Mouse (Mus musculus): ENCODE results near the gene Vsig10l. TPM values are rescaled to one million over a fixed set of nuclear protein-coding genes. Genes with fewer than 3 reads are reported as not detected.
A peak's percentile ranks its signal among the peaks of the same experiment; 100 is the strongest.

Gene Vsig10l
- total RNA-seq, 1 experiment: 3.6 TPM

GRCm38 (mm10) chr7:43495343-43496021, 32.5 kb downstream of the Vsig10l start:
- no peak overlapping the region for H3K9ac ChIP-seq (ENCODE audit: insufficient read depth, low read depth, low read length, poor library complexity, severe bottlenecking)
- no peak overlapping the region for H3K27ac ChIP-seq (ENCODE audit: insufficient read depth, low read depth, low read length, poor library complexity, severe bottlenecking)
- TF ChIP-seq HCFC1 (IDR thresholded peaks at IDR 0.05; ENCODE audit: borderline replicate concordance, insufficient read depth, low read length): no peak
- peak; percentile 49; the same call in 1 of the 2 replicates for TF ChIP-seq ZC3H11A (IDR thresholded peaks at IDR 0.05; ENCODE audit: borderline replicate concordance, low read depth, low read length)
- no peaks in the 10 kb centered on the region for H3K36me3 ChIP-seq (ENCODE audit: control insufficient read depth, insufficient read depth, low read length, poor library complexity, severe bottlenecking)
- peak; percentile 67 for DNase-seq (ENCODE audit: low read depth, low spot score)
- no peaks in the 10 kb centered on the region for H3K9me3 ChIP-seq (ENCODE audit: control insufficient read depth, insufficient read depth, low read depth, low read length)
- peak overlapping the region in 1 of 2 experiments; percentile 33; a peak in 2 of 4 replicates for H3K4me3 ChIP-seq (ENCODE audit: insufficient read depth in 1 of 2, low read depth in 1 of 2, low read length in 2 of 2, poor library complexity in 1 of 2, severe bottlenecking in 1 of 2)
- in situ Hi-C loops (cut with MboI; ENCODE audit: low sequenced_read_pairs in 2 of 2, unreplicated experiment in 2 of 2): no loop called here
- peaks cover 0 to 6% of the 10 kb centered on the region in 2 experiments; a peak in 1 of 4 replicates for H3K4me1 ChIP-seq (ENCODE audit: control insufficient read depth in 2 of 2, insufficient read depth in 2 of 2, low read length in 2 of 2, poor library complexity in 1 of 2)

GRCm38 (mm10) chr7:43511707-43512478, 48.9 kb downstream of the Vsig10l start:
- H3K36me3 ChIP-seq (ENCODE audit: control insufficient read depth, insufficient read depth, low read length, poor library complexity, severe bottlenecking): no peaks in the 10 kb centered on the region
- DNase-seq (ENCODE audit: low read depth, low spot score): no peak
- H3K4me3 ChIP-seq (ENCODE audit: insufficient read depth in 1 of 2, low read depth in 1 of 2, low read length in 2 of 2, poor library complexity in 1 of 2, severe bottlenecking in 1 of 2): no peak overlapping the region
- H3K9ac ChIP-seq (ENCODE audit: insufficient read depth, low read depth, low read length, poor library complexity, severe bottlenecking): no peak overlapping the region
- no peak for TF ChIP-seq HCFC1 (IDR thresholded peaks at IDR 0.05; ENCODE audit: borderline replicate concordance, insufficient read depth, low read length)
- no peak for TF ChIP-seq ZC3H11A (IDR thresholded peaks at IDR 0.05; ENCODE audit: borderline replicate concordance, low read depth, low read length)
- TF ChIP-seq MAFK (IDR thresholded peaks at IDR 0.05; ENCODE audit: insufficient read depth, low read depth, low read length): no peak
- no peak for TF ChIP-seq ZNF384 (IDR thresholded peaks at IDR 0.05; ENCODE audit: low read depth, low read length)
- TF ChIP-seq CHD2 (IDR thresholded peaks at IDR 0.05; ENCODE audit: low read depth, low read length): no peak
- no peak overlapping the region for H3K27ac ChIP-seq (ENCODE audit: insufficient read depth, low read depth, low read length, poor library complexity, severe bottlenecking)
- in situ Hi-C loops (cut with MboI; ENCODE audit: low sequenced_read_pairs in 2 of 2, unreplicated experiment in 2 of 2): no loop called here
- H3K9me3 ChIP-seq (ENCODE audit: control insufficient read depth, insufficient read depth, low read depth, low read length): no peaks in the 10 kb centered on the region
- no peaks in the 10 kb centered on the region for H3K4me1 ChIP-seq (ENCODE audit: control insufficient read depth in 2 of 2, insufficient read depth in 2 of 2, low read length in 2 of 2, poor library complexity in 1 of 2)

DNA sequence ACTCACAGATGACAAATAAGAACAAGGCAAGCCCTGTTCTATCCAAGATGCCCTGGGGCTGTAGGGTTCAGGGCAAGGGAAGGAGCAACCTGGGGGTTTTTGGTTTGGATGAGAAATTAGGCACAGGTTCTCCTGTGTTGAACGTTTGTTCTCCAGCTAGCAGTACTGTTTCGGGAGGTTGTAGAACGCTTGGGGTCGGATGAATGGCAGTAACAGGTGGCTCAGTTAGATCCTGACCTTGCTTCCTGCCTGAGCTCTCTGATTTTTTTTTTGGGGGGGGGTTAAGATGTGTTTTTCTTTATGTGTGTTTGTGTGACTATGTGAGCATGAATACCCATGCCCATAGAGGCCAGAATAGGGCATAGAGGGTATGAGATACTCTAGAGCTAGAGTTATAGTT, 49.6 kb downstream of the Vsig10l start:
- Histone ChIP-seq H3K9me3 (ENCODE audit: control insufficient read depth, insufficient read depth, low read depth, low read length) (no peaks in the 10 kb centered on the region), H3K27ac (ENCODE audit: insufficient read depth, low read depth, low read length, poor library complexity, severe bottlenecking) (no peak overlapping the region), H3K4me1 (ENCODE audit: control insufficient read depth in 2 of 2, insufficient read depth in 2 of 2, low read length in 2 of 2, poor library complexity in 1 of 2) (no peaks in the 10 kb centered on the region), H3K9ac (ENCODE audit: insufficient read depth, low read depth, low read length, poor library complexity, severe bottlenecking) (no peak overlapping the region), H3K4me3 (ENCODE audit: insufficient read depth in 1 of 2, low read depth in 1 of 2, low read length in 2 of 2, poor library complexity in 1 of 2, severe bottlenecking in 1 of 2) (no peak overlapping the region), H3K36me3 (ENCODE audit: control insufficient read depth, insufficient read depth, low read length, poor library complexity, severe bottlenecking) (no peaks in the 10 kb centered on the region)
- in situ Hi-C loops (cut with MboI; ENCODE audit: low sequenced_read_pairs in 2 of 2, unreplicated experiment in 2 of 2): no loop called here
- no peak for DNase-seq (ENCODE audit: low read depth, low spot score)
- TF ChIP-seq HCFC1 (IDR thresholded peaks at IDR 0.05; ENCODE audit: borderline replicate concordance, insufficient read depth, low read length): no peak
- no peak for TF ChIP-seq ZNF384 (IDR thresholded peaks at IDR 0.05; ENCODE audit: low read depth, low read length)
- no peak for TF ChIP-seq ZC3H11A (IDR thresholded peaks at IDR 0.05; ENCODE audit: borderline replicate concordance, low read depth, low read length)
- no peak for TF ChIP-seq MAFK (IDR thresholded peaks at IDR 0.05; ENCODE audit: insufficient read depth, low read depth, low read length)
- no peak for TF ChIP-seq CHD2 (IDR thresholded peaks at IDR 0.05; ENCODE audit: low read depth, low read length)

DNA sequence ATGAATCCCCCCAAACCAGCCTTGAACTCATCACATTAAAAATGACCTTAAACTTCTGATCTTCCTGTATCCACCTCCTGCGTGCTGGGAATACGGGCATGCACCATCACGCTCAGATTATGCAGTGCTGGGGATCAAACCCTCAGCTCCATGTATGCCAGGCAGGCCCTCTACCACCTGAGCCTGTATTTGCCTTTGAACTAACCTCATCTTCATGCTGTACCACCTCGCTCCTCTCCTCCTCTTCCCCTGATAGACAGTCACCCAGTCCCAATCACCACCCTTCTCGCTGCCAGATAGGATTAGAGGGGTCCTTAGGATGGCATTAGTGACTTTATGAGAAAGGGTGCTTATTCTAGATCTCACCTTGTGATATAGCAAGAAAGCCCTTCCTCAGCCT, 52.1 kb downstream of the Vsig10l start:
- no peak overlapping the region for H3K27ac ChIP-seq (ENCODE audit: insufficient read depth, low read depth, low read length, poor library complexity, severe bottlenecking)
- no peaks in the 10 kb centered on the region for H3K36me3 ChIP-seq (ENCODE audit: control insufficient read depth, insufficient read depth, low read length, poor library complexity, severe bottlenecking)
- no peak for DNase-seq (ENCODE audit: low read depth, low spot score)
- H3K9me3 ChIP-seq (ENCODE audit: control insufficient read depth, insufficient read depth, low read depth, low read length): no peaks in the 10 kb centered on the region
- H3K9ac ChIP-seq (ENCODE audit: insufficient read depth, low read depth, low read length, poor library complexity, severe bottlenecking): no peak overlapping the region
- H3K4me3 ChIP-seq (ENCODE audit: insufficient read depth in 1 of 2, low read depth in 1 of 2, low read length in 2 of 2, poor library complexity in 1 of 2, severe bottlenecking in 1 of 2): no peak overlapping the region
- in situ Hi-C loops (cut with MboI; ENCODE audit: low sequenced_read_pairs in 2 of 2, unreplicated experiment in 2 of 2): no loop called here
- TF ChIP-seq ZC3H11A (IDR thresholded peaks at IDR 0.05; ENCODE audit: borderline replicate concordance, low read depth, low read length): no peak
- TF ChIP-seq ZNF384 (IDR thresholded peaks at IDR 0.05; ENCODE audit: low read depth, low read length): no peak
- TF ChIP-seq HCFC1 (IDR thresholded peaks at IDR 0.05; ENCODE audit: borderline replicate concordance, insufficient read depth, low read length): no peak
- H3K4me1 ChIP-seq (ENCODE audit: control insufficient read depth in 2 of 2, insufficient read depth in 2 of 2, low read length in 2 of 2, poor library complexity in 1 of 2): no peaks in the 10 kb centered on the region

Measured in ES-E14 (cell line).